Mouse (Mus musculus): Measurements from ENCODE around the gene Gm10799.

DNA sequence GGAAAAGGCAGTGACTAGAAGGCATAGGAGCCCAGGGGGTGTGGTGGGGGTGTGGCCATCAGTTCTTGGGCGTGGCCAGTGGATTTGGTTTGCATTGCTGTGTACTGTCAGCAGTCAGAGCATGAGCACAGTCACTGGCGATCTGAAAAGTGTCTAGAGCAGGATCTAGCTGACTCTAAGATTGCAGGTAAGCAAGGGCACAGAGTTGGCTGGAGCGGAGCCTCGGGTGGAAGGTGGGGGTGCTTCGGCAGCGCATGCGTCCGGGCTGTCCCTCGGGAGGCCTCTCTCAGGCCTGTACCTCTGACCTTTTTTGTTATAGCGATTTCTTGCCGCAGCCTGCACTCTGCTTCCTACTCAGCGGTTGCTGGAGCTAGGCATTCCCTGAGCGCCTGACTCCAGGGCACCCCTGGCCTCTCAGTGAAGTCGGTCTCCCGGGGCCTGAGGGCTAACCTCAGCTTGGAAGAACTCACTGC, 27.4 kb upstream of the Gm10799 start, which contains the start of gene Cd59a:
- TF ChIP-seq POLR2A (IDR thresholded peaks at IDR 0.05; ENCODE audit: insufficient read depth, low read depth, low read length) (no peak), CTCF (IDR thresholded peaks at IDR 0.05; ENCODE audit: insufficient read depth, low read depth, low read length) (no peak)
